Mouse (Mus musculus) embryonic facial prominence, embryonic 14.5 days (tissue): Measurements from ENCODE around the gene Tecta. TPM values are rescaled to one million over a fixed set of nuclear protein-coding genes. Genes with fewer than 3 reads are reported as not detected.

ENCODE experiments used
- ATAC-seq: fragments of 200-750 bp; cut with Nextera tagmentation; 2 replicates; pipeline ENCODE4 v1.8.0; 2017; ENCODE audit warnings: low read depth, moderate number of reproducible peaks, moderate TSS enrichment
- DNase-seq: peaks from one replicate; pipeline ENCODE4 v3.0.0-alpha.2; 2015; ENCODE audit warnings: low spot score
- H3K27ac ChIP-seq: fragments of 300-500 bp; sonication (generic); replicated peaks from 2 replicates; pipeline ENCODE4 v1.5.1; 2014; ENCODE audit warnings: low read depth, mild to moderate bottlenecking, low read length, moderate library complexity
- H3K27me3 ChIP-seq: fragments of 300-500 bp; sonication (generic); replicated peaks from 2 replicates; pipeline ENCODE4 v1.6.1; 2014; ENCODE audit warnings: low read length; ENCODE audit not compliant: control insufficient read depth, insufficient read depth
- H3K36me3 ChIP-seq: fragments of 300-500 bp; sonication (generic); 2 replicates; pipeline ENCODE4 v1.6.1; 2014; ENCODE audit warnings: low read length, mixed read lengths; ENCODE audit not compliant: control insufficient read depth, insufficient read depth
- H3K4me1 ChIP-seq: fragments of 300-500 bp; sonication (generic); 2 replicates; pipeline ENCODE4 v1.6.1; 2014; ENCODE audit warnings: antibody characterized with exemption, low read length; ENCODE audit not compliant: control insufficient read depth, insufficient read depth
- H3K4me2 ChIP-seq: fragments of 300-500 bp; sonication (generic); 2 replicates; pipeline ENCODE4 v1.6.1; 2014; ENCODE audit warnings: low read depth, mild to moderate bottlenecking, low read length, moderate library complexity, mixed read lengths
- H3K4me3 ChIP-seq: fragments of 300-500 bp; sonication (generic); 2 replicates; pipeline ENCODE4 v1.5.1; 2014; ENCODE audit warnings: low read depth, mild to moderate bottlenecking, low read length
- H3K9ac ChIP-seq: fragments of 300-500 bp; sonication (generic); 2 replicates; pipeline ENCODE4 v1.6.1; 2014; ENCODE audit warnings: low read depth, mild to moderate bottlenecking, low read length, moderate library complexity, mixed read lengths
- H3K9me3 ChIP-seq: fragments of 300-500 bp; sonication (generic); 2 replicates; pipeline ENCODE4 v1.6.1; 2016; ENCODE audit warnings: low read length; ENCODE audit not compliant: control insufficient read depth
- WGBS: fragments of 180-500 bp; shearing (Covaris S2); extraction: QIAGEN DNeasy Blood & Tissue Kit; methylation state at CpG from one replicate; pipeline ENCODE4 v1.1.7; 2014; 5-methylcytosine and 5-hydroxymethylcytosine counted together
- polyA plus RNA-seq: library from polyadenylated mRNA; unstranded; fragments of >200 nt; fragmentation: Nextera tagmentation; extraction: Ambion mirVana; gene quantifications from 2 replicates; pipeline ENCODE4 v1.2.1, GENCODE M21; 2014

The Tecta gene
- polyA plus RNA-seq, 1 experiment from 2014 or later, result 2.2 TPM

GRCm38 (mm10) chr9:42405736-42406135, 6.0 kb upstream of the Tecta start:
- H3K27me3 ChIP-seq, result no peaks in the 10 kb centered on the region
- no peak overlapping the region for H3K9ac ChIP-seq
- no peak for DNase-seq
- ATAC-seq, result no peak
- H3K4me2 ChIP-seq, result no peak overlapping the region
- 74% methylated on average over 4 of the region's 4 CpGs for WGBS
- no peaks in the 10 kb centered on the region for H3K4me1 ChIP-seq
- no peak overlapping the region for H3K27ac ChIP-seq
- no peak overlapping the region for H3K4me3 ChIP-seq
- no peaks in the 10 kb centered on the region for H3K36me3 ChIP-seq
- no peaks in the 10 kb centered on the region for H3K9me3 ChIP-seq

GRCm38 (mm10) chr9:42401486-42401885, 1.8 kb upstream of the Tecta start:
- H3K4me2 ChIP-seq, result no peak overlapping the region
- no peaks in the 10 kb centered on the region for H3K27me3 ChIP-seq
- DNase-seq, result no peak
- H3K9me3 ChIP-seq, result no peaks in the 10 kb centered on the region
- no peak overlapping the region for H3K27ac ChIP-seq
- H3K9ac ChIP-seq, result no peak overlapping the region
- WGBS, result 71% methylated on average over 6 of the region's 6 CpGs
- H3K4me1 ChIP-seq, result no peaks in the 10 kb centered on the region
- no peaks in the 10 kb centered on the region for H3K36me3 ChIP-seq
- H3K4me3 ChIP-seq, result no peak overlapping the region
- ATAC-seq, result no peak

GRCm38 (mm10) chr9:42396141-42396540, 3.6 kb downstream of the Tecta start:
- ATAC-seq (no peak), DNase-seq (no peak)
- Histone ChIP-seq H3K4me2 (no peak overlapping the region), H3K9ac (no peak overlapping the region), H3K27me3 (no peaks in the 10 kb centered on the region), H3K4me1 (peaks cover 4% of the 10 kb centered on the region; the same call in 1 of the 2 replicates), H3K36me3 (no peaks in the 10 kb centered on the region), H3K27ac (no peak overlapping the region), H3K4me3 (no peak overlapping the region), H3K9me3 (no peaks in the 10 kb centered on the region)
- 63% methylated on average over 2 of the region's 2 CpGs for WGBS

- Histone ChIP-seq H3K9ac (no peak overlapping the region), H3K4me1 (peaks cover 15% of the 10 kb centered on the region), H3K9me3 (no peaks in the 10 kb centered on the region), H3K4me3 (no peak overlapping the region), H3K27me3 (no peaks in the 10 kb centered on the region), H3K4me2 (no peak overlapping the region), H3K36me3 (no peaks in the 10 kb centered on the region), H3K27ac (no peak overlapping the region)
- no peak for ATAC-seq
- WGBS, result 76% methylated on average over 6 of the region's 6 CpGs
- no peak for DNase-seq
Observed at GRCm38 (mm10) chr9:42394903-42395302, 4.8 kb downstream of the Tecta start.

GRCm38 (mm10) chr9:42394321-42394720, 5.4 kb downstream of the Tecta start:
- ATAC-seq (no peak), DNase-seq (no peak)
- 82% methylated on average over 8 of the region's 8 CpGs for WGBS
- Histone ChIP-seq H3K4me2 (no peak overlapping the region), H3K9ac (no peak overlapping the region), H3K27me3 (no peaks in the 10 kb centered on the region), H3K36me3 (no peaks in the 10 kb centered on the region), H3K9me3 (no peaks in the 10 kb centered on the region), H3K4me1 (peaks cover 15% of the 10 kb centered on the region), H3K4me3 (no peak overlapping the region), H3K27ac (no peak overlapping the region)

- Histone ChIP-seq H3K4me3 (no peak overlapping the region), H3K9ac (no peak overlapping the region), H3K9me3 (no peaks in the 10 kb centered on the region), H3K4me2 (no peak overlapping the region), H3K36me3 (no peaks in the 10 kb centered on the region), H3K27me3 (no peaks in the 10 kb centered on the region), H3K27ac (no peak overlapping the region), H3K4me1 (peaks cover 15% of the 10 kb centered on the region)
- 44% methylated on average over 6 of the region's 6 CpGs for WGBS
- ATAC-seq (no peak), DNase-seq (no peak)
Observed at GRCm38 (mm10) chr9:42392927-42393326, 6.8 kb downstream of the Tecta start.

GRCm38 (mm10) chr9:42388490-42388889, 11.2 kb downstream of the Tecta start:
- ATAC-seq, result no peak
- Histone ChIP-seq H3K9ac (no peak overlapping the region), H3K27ac (no peak overlapping the region), H3K4me2 (no peak overlapping the region), H3K4me3 (no peak overlapping the region), H3K36me3 (no peaks in the 10 kb centered on the region), H3K27me3 (no peaks in the 10 kb centered on the region), H3K9me3 (no peaks in the 10 kb centered on the region), H3K4me1 (peaks cover 15% of the 10 kb centered on the region)
- DNase-seq, result peak; percentile 32
- 49% methylated on average over 4 of the region's 4 CpGs for WGBS

GRCm38 (mm10) chr9:42387038-42387437, 12.7 kb downstream of the Tecta start:
- Histone ChIP-seq H3K4me2 (no peak overlapping the region), H3K36me3 (no peaks in the 10 kb centered on the region), H3K27ac (no peak overlapping the region), H3K27me3 (no peaks in the 10 kb centered on the region), H3K9ac (no peak overlapping the region), H3K4me3 (no peak overlapping the region), H3K4me1 (peaks cover 15% of the 10 kb centered on the region), H3K9me3 (no peaks in the 10 kb centered on the region)
- DNase-seq (peak; percentile 7), ATAC-seq (no peak)
- 53% methylated on average over 8 of the region's 8 CpGs for WGBS

- no peak overlapping the region for H3K4me3 ChIP-seq
- H3K27ac ChIP-seq, result no peak overlapping the region
- H3K36me3 ChIP-seq, result no peaks in the 10 kb centered on the region
- peaks cover 6% of the 10 kb centered on the region for H3K4me1 ChIP-seq
- no peak overlapping the region for H3K4me2 ChIP-seq
- no peak overlapping the region for H3K9ac ChIP-seq
- ATAC-seq (no peak), DNase-seq (no peak)
- 73% methylated on average over 13 of the region's 13 CpGs for WGBS
- no peaks in the 10 kb centered on the region for H3K27me3 ChIP-seq
- no peaks in the 10 kb centered on the region for H3K9me3 ChIP-seq
Observed at GRCm38 (mm10) chr9:42385656-42386055, 14.1 kb downstream of the Tecta start.
